Mouse (Mus musculus): ENCODE results near the gene Coro7. TPM values are rescaled to one million over a fixed set of nuclear protein-coding genes. Genes with fewer than 3 reads are reported as not detected.
A peak's percentile ranks its signal among the peaks of the same experiment; 100 is the strongest.

Coro7 gene
- total RNA-seq, 2 experiments from 2014 or later = 85.6 to 93.4 TPM

- no peak overlapping the region for H3K27ac ChIP-seq
- no peak for DNase-seq (ENCODE audit: low spot score in 2 of 2)
- no peak for TF ChIP-seq CTCF (conservative IDR thresholded peaks at IDR 0.05)
Observed at GRCm38 (mm10) chr16:4674091-4674490, 5.5 kb downstream of the Coro7 start.

DNA sequence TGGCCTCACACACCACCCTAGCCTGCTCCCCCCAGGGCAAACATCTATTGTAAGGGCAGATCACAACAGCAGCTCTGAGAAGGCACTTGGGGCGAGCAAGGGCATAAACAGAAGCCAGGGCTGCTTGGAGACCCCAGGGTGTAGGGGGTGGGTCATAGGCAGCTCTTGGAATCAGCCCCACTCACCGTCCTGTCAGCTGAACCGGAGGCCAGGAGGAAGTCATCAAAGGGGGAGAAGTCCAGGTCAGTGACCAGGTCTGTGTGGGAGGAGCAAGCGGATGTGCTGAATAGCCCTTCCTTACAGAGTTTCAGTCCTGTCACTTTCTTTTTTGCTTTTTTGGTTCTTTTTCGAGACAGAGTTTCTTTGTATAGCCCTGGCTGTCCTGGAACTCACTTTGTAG lies 9.3 kb downstream of the Coro7 start:
- no peak for DNase-seq (ENCODE audit: low spot score in 2 of 2)
- no peak for TF ChIP-seq CTCF (conservative IDR thresholded peaks at IDR 0.05)
- Histone ChIP-seq H3K4me3 (no peak overlapping the region), H3K27ac (no peak overlapping the region)

More at GRCm38 (mm10) chr16:4674091-4674490, 5.5 kb downstream of the Coro7 start:
- H3K4me3 ChIP-seq = no peak overlapping the region

GRCm38 (mm10) chr16:4667190-4667808 lies 12.3 kb downstream of the Coro7 start:
- no peak overlapping the region for H3K4me3 ChIP-seq
- peak; percentile 99 for TF ChIP-seq CTCF (conservative IDR thresholded peaks at IDR 0.05)

DNA sequence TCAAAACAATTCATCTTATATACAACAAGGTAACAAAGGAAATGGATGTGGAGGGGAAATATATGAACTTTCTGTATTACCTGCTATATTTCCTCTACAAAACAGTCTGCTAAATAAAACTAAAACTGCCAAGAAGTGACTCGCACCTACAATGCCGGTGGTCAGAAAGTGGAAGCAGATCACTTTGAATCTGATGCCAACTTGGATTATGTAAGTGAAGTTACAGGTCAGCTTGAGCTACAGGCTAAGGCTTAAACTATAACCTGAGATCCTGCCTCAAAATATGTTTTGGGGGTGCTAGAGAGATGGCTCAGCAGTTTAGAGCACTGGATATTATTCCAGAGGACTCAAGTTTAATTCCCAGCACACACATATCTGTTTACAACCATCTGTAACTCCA lies 13.9 kb downstream of the Coro7 start:
- Histone ChIP-seq H3K4me3 (no peak overlapping the region), H3K27ac (no peak overlapping the region)
- TF ChIP-seq CTCF (conservative IDR thresholded peaks at IDR 0.05) = no peak
- no peak for DNase-seq (ENCODE audit: low spot score in 2 of 2)

More at GRCm38 (mm10) chr16:4667190-4667808, 12.3 kb downstream of the Coro7 start:
- H3K27ac ChIP-seq = no peak overlapping the region
- peak; percentile 86 to 95 for DNase-seq (ENCODE audit: low spot score in 2 of 2)

GRCm38 (mm10) chr16:4663806-4664205 lies 15.8 kb downstream of the Coro7 start:
- Histone ChIP-seq H3K27ac (no peak overlapping the region), H3K4me3 (no peak overlapping the region)
- DNase-seq (ENCODE audit: low spot score in 2 of 2) = no peak
- no peak for TF ChIP-seq CTCF (conservative IDR thresholded peaks at IDR 0.05)

GRCm38 (mm10) chr16:4661605-4662004 lies 18.0 kb downstream of the Coro7 start:
- DNase-seq (ENCODE audit: low spot score in 2 of 2) = no peak
- Histone ChIP-seq H3K27ac (no peak overlapping the region), H3K4me3 (no peak overlapping the region)
- TF ChIP-seq CTCF (conservative IDR thresholded peaks at IDR 0.05) = no peak

DNA sequence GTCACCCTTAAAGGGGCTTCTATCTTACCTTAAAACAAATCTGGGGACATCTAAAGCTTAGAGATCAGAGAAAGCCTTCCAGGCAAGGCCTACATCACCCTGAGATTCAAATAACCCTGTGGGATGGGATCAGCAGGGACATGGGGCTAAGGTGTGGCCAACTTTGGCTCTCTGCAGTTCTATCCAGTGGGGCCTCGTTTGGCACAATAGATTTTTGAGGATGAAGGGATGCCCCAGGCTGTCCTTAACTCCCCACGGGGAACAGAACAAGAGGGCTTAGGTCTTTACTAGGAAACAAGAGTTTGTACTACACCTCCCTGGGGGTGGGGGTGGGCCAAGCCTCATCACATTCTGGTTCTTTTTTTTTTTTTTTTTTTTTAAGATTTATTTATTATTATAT lies 20.3 kb downstream of the Coro7 start:
- H3K27ac ChIP-seq = peak overlapping the region; percentile 65
- TF ChIP-seq CTCF (conservative IDR thresholded peaks at IDR 0.05) = no peak
- DNase-seq (ENCODE audit: low spot score in 2 of 2) = no peak
- H3K4me3 ChIP-seq = no peak overlapping the region

GRCm38 (mm10) chr16:4658781-4659245 lies 20.8 kb downstream of the Coro7 start:
- Histone ChIP-seq H3K27ac (peak overlapping the region; percentile 65), H3K4me3 (no peak overlapping the region)
- no peak for TF ChIP-seq CTCF (conservative IDR thresholded peaks at IDR 0.05)
- DNase-seq (ENCODE audit: low spot score in 2 of 2) = no peak

- Histone ChIP-seq H3K4me3 (no peak overlapping the region), H3K27ac (peak overlapping the region; percentile 36; the same call in 1 of the 2 replicates)
- no peak for DNase-seq (ENCODE audit: low spot score in 2 of 2)
- TF ChIP-seq CTCF (conservative IDR thresholded peaks at IDR 0.05) = no peak
Observed at GRCm38 (mm10) chr16:4656571-4657081, 23.0 kb downstream of the Coro7 start.

GRCm38 (mm10) chr16:4655764-4656570 lies 23.6 kb downstream of the Coro7 start:
- H3K27ac ChIP-seq = peak overlapping the region; percentile 61; the same call in 1 of the 2 replicates
- TF ChIP-seq CTCF (conservative IDR thresholded peaks at IDR 0.05) = no peak
- DNase-seq (ENCODE audit: low spot score in 2 of 2) = no peak
- H3K4me3 ChIP-seq = no peak overlapping the region

DNA sequence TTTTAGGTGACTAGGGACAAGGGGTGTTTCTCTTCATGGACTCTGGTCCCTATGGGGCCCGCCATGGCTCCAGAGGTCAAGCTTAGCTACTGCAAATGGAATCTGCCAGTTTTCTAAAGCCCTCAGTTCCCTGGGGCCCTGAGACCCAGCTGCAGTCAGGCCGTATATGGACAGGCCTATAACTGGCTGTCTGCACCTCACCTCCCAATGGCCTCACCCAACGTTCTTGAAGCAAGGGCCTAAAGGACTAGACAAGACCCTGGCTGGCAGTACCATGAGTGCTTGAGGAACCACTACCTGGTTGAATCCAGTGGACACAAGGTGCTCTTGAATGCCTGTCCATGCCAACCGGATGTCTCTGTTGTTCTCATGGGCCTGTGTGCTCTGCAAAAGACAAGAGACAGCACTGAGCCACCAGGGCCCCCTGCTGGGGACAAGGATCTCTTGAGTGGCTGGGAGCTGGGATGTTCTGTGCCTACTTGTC lies 24.3 kb downstream of the Coro7 start:
- peak overlapping the region; percentile 61; the same call in 1 of the 2 replicates for H3K27ac ChIP-seq
- TF ChIP-seq CTCF (conservative IDR thresholded peaks at IDR 0.05) = peak; percentile 64

DNA sequence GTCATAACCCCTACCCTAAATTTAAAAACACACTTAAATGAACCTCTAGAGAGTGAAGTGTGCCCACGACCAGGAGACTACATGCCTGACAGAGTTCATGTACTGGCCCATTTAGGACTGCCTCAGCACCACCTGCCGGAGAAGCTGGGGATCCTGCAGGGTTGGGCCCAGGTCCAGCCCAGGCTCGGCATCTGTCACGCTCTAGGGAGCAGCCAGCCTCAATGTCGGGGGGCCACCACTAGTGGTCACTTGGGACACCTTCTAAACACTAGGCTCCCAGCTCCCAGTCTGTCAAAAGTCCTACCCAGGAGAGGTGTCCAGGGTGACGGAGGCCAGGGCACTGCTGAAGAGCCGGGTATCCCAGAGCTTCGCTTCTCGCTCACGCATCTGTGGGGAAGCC lies 24.9 kb downstream of the Coro7 start:
- Histone ChIP-seq H3K4me3 (no peak overlapping the region), H3K27ac (peak overlapping the region; percentile 61; the same call in 1 of the 2 replicates)
- no peak for DNase-seq (ENCODE audit: low spot score in 2 of 2)
- TF ChIP-seq CTCF (conservative IDR thresholded peaks at IDR 0.05) = peak; percentile 59

More for the DNA sequence above, 24.3 kb downstream of the Coro7 start:
- DNase-seq (ENCODE audit: low spot score in 2 of 2) = no peak
- no peak overlapping the region for H3K4me3 ChIP-seq

Measured in layer of hippocampus, adult 2 months (tissue).